Mouse (Mus musculus) stomach, adult 2 months (tissue): ENCODE data around the gene Adi1. TPM values are rescaled to one million over a fixed set of nuclear protein-coding genes. Genes with fewer than 3 reads are reported as not detected.

Source experiments
- polyA plus RNA-seq: library from polyadenylated mRNA; depleted of rRNA; stranded (reverse); fragments of >200 nt; gene quantifications from 2 replicates; pipeline ENCODE4 v1.2.3, GENCODE M21; 2012; rRNA removed

Adi1 gene
- 4.6 and 5.6 TPM in 2 replicates for polyA plus RNA-seq

GRCm38 (mm10) chr12:28675121-28675924 is at the start of gene Adi1:
Gene Adi1 (plus strand): TSS chr12:28675231.

GRCm38 (mm10) chr12:28635535-28636476 is 39.2 kb upstream of the Adi1 start, which contains the start of gene Rps7:
Gene Rps7 (minus strand): TSS chr12:28635953.

GRCm38 (mm10) chr12:28649141-28650110 is 25.6 kb upstream of the Adi1 start, which contains the start of gene Rnaseh1:
Gene Rnaseh1 (plus strand): TSS chr12:28649602.

Other genes starting within 250 kb of the Adi1 start
- gene Dcdc2c, start 122.8 kb upstream of the Adi1 start, polyA plus RNA-seq: not detected in 2 replicates
- not detected in 2 replicates for gene Allc, start 92.7 kb upstream of the Adi1 start, polyA plus RNA-seq
- gene Colec11, start 51.9 kb upstream of the Adi1 start, polyA plus RNA-seq: 0.14 and 0.17 TPM in 2 replicates
- gene Rps7, start 39.3 kb upstream of the Adi1 start, polyA plus RNA-seq: 54.5 and 75.4 TPM in 2 replicates
- 2.2 and 2.8 TPM in 2 replicates for gene Rnaseh1, start 25.6 kb upstream of the Adi1 start, polyA plus RNA-seq
- gene Trappc12, start 75.2 kb downstream of the Adi1 start, polyA plus RNA-seq: 6.3 and 6.6 TPM in 2 replicates
- gene Eipr1, start 76.6 kb downstream of the Adi1 start, polyA plus RNA-seq: 16.4 and 17.7 TPM in 2 replicates